Mouse (Mus musculus) lung, adult 2 months (tissue): Measurements from ENCODE around the gene Gpr34. TPM values are rescaled to one million over a fixed set of nuclear protein-coding genes. Genes with fewer than 3 reads are reported as not detected.

Experiments
- DNase-seq: peaks from one replicate; pipeline ENCODE4 v3.0.0; 2022
- H3K4me1 ChIP-seq: fragments of 200-500 bp; 2 replicates; pipeline ENCODE4 v1.6.1; 2011; ENCODE audit warnings: low read length; ENCODE audit not compliant: control insufficient read depth, insufficient read depth
- H3K4me3 ChIP-seq: fragments of 200-500 bp; replicated peaks from 2 replicates; pipeline ENCODE3; 2011; ENCODE audit warnings: low read depth, mild to moderate bottlenecking, control low read depth, low read length; ENCODE audit errors: extremely low read depth
- CTCF ChIP-seq: fragments of 200-500 bp; IDR thresholded peaks from 2 replicates; pipeline ENCODE4 v1.5.1; 2011; ENCODE audit warnings: mild to moderate bottlenecking, low read length, control low read depth; ENCODE audit not compliant: insufficient read depth
- POLR2A ChIP-seq: fragments of 200-500 bp; IDR thresholded peaks from 2 replicates; pipeline ENCODE4 v1.6.1; 2011; ENCODE audit warnings: low read depth, mild to moderate bottlenecking, control low read depth, low read length, borderline replicate concordance; ENCODE audit errors: extremely low read depth
- WGBS: fragments of 180-500 bp; shearing (Covaris S2); methylation state at CpG from one replicate; pipeline ENCODE4 v1.1.7; 2018; 5-methylcytosine and 5-hydroxymethylcytosine counted together
- polyA plus RNA-seq: library from polyadenylated mRNA; depleted of rRNA; stranded (reverse); fragments of >200 nt; gene quantifications from 2 replicates; pipeline ENCODE4 v1.2.3, GENCODE M21; 2012; rRNA removed

The Gpr34 gene
- polyA plus RNA-seq, 1 experiment, result 0.47 TPM

DNA sequence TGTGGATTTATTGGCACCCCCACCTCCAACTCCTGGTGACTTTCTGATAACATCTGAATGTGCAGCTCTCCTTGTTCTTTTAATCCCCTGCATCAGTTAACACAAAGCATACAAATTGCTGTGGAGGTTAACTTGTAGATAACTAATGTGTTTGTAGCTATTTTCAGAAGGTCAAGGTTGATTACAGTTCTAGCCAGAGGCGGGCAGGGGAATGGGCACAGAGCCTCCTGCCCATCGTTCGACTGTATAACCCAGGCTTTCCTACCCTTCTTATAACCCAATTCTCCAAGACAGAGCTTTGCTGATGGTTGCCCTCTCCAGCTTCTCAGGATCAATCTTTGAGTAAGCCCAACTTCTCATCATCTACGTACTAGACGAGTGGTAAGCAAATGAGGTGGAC, 29.2 kb downstream of the Gpr34 start, which contains the start of gene Gpr82:
Gene Gpr82, plus strand, starts transcription at position 301 of the 400 bp plus-strand sequence.
- WGBS, result 92% methylated on average over 5 of the region's 5 CpGs
- no peak for TF ChIP-seq CTCF
- no peak for TF ChIP-seq POLR2A
- no peaks in the 10 kb centered on the region; the same call in 1 of the 2 replicates for H3K4me1 ChIP-seq

DNA sequence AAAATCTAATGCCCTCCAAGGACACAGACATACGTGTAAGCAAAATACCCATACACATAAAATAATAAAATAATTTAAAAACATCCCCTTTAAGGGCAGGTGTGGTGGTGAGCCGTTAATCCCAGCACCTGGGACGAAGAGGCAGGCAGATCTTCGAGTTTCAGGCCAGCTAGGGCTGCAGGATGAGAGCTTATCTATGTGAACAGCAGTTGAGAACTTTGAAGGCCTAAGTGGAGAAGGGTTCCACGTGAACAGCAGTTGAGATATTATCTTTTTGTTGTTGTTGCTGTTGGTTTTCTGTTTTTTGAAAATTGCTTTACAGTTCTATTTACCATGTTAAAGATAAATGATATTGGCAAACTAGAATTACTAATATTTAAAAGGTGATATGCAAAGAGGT, 37.0 kb downstream of the Gpr34 start:
- WGBS, result 61% methylated on average over 5 of the region's 5 CpGs
- DNase-seq, result no peak
- H3K4me3 ChIP-seq, result no peak overlapping the region
- TF ChIP-seq POLR2A, result no peak
- no peak for TF ChIP-seq CTCF
- no peaks in the 10 kb centered on the region for H3K4me1 ChIP-seq

More for the DNA sequence above, 29.2 kb downstream of the Gpr34 start, which contains the start of gene Gpr82:
- no peak for DNase-seq
- no peak within 1 kb of the TSS for H3K4me3 ChIP-seq

DNA sequence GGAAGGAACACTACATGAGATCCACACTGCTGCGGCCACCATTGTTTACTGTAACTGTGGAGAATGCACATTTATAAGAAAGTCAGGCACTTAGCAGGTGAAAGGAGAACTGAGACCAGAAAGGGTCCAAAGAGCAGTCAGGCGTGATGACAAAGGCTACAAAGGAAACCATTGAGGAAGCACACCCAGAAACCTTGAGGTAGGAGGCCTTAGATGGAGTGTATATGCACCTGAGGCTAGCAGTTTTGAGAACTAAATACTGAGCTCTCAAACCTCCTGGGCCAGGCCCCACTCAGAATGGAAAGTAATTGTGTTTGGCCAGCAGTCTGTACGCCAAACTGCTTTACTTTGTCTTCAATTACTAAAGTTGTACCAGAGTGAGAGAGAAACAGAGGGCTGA, 38.5 kb downstream of the Gpr34 start:
- 69% methylated on average over 3 of the region's 3 CpGs for WGBS
- no peak for DNase-seq
- Histone ChIP-seq H3K4me1 (no peaks in the 10 kb centered on the region), H3K4me3 (no peak overlapping the region)
- TF ChIP-seq POLR2A (no peak), CTCF (no peak)

DNA sequence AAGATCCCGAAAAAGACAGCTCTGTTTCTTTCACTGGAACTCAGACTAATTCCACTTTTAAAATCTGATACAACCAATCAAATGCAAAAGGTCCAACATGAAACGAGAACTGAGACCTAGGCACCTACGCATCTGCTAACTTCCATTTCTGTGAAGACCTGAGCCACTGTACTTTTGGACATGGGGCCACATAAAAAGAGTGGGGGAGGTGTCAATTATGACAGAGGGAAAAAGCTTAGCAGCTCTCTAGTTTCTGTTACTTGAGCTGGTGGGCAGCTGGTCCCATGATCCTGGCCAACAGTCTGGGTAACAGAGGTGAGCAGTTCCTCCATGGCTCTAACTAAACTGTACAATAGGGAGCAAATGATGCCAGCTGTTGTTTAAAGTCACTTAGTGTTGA, 41.1 kb downstream of the Gpr34 start:
- Histone ChIP-seq H3K4me3 (no peak overlapping the region), H3K4me1 (no peaks in the 10 kb centered on the region)
- DNase-seq, result no peak
- TF ChIP-seq CTCF (no peak), POLR2A (no peak)
- WGBS, result 77% methylated on average over 3 of the region's 3 CpGs

DNA sequence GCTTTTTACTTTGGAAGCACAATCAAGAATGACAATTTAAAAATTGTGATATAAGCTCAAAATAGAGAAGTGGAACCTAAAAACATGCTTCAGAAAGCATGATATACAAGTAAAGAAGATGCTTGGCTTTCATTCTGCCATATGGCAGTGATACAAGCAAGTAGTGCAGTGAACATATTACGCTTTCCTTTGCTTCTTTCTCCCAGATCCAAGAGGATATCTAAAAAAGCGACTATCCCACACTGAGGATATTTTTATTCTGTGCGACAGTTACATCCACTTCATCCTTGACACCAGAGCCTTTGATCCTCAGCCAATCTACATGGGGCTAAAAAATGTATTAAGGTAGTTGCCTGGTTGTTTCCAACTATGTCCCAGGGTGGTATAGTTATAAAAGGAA, 49.9 kb downstream of the Gpr34 start:
- WGBS, result 76% methylated on average over 3 of the region's 3 CpGs
- Histone ChIP-seq H3K4me3 (no peak overlapping the region), H3K4me1 (no peaks in the 10 kb centered on the region)
- no peak for DNase-seq
- no peak for TF ChIP-seq CTCF
- TF ChIP-seq POLR2A, result no peak

DNA sequence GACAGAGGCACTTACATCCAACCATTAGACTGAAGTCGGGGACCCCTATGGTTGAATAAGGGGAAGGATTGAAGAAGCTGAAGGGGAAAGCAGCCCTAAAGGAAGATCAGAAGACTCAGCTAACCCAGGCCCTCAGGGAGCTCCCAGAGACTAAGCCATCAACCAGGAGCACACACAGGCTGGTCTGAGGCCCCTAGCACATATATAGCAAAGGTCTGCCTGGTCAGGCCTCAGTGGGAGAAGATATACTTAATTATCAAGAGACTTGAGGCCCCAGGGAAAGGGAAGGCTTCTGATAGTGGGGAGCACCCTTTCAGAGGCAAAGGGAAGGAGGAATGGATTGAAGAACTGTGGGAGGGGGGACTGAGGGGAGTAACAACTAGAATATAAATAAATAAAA, 54.7 kb downstream of the Gpr34 start:
- 82% methylated on average over 1 of the region's 1 CpGs for WGBS
- DNase-seq, result no peak
- Histone ChIP-seq H3K4me3 (no peak overlapping the region), H3K4me1 (no peaks in the 10 kb centered on the region)
- no peak for TF ChIP-seq CTCF
- no peak for TF ChIP-seq POLR2A

DNA sequence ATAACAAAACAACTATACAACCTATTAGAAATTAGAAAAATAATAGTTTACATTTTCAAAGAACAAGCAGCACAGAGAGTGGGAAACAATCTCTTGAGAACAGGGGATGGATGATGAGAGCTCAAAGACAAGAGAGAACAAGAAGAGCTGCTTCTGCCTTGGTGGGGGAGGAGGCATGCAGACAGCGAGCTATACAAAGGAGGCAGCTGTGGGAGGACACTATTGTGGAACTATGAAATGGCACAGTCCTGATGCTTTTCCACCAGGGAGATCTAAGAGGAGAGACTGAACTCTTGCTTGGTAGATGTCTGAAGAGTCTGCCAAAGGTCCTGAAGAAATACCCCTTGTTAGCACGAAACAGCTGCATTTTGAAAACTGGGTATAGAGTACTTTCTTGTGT, 56.5 kb downstream of the Gpr34 start:
- Histone ChIP-seq H3K4me1 (no peaks in the 10 kb centered on the region), H3K4me3 (no peak overlapping the region)
- TF ChIP-seq CTCF (no peak), POLR2A (no peak)
- WGBS, result 61% methylated on average over 2 of the region's 2 CpGs
- no peak for DNase-seq

Other genes starting within 250 kb of the Gpr34 start
- gene Nyx, start 166.0 kb upstream of the Gpr34 start, polyA plus RNA-seq, result 0.72 and 0.92 TPM in 2 replicates
- 0.08 TPM in 1 of 2 replicates, not detected in the other for gene Gpr82, start 29.3 kb downstream of the Gpr34 start, polyA plus RNA-seq
- gene Cask, start 219.3 kb downstream of the Gpr34 start, polyA plus RNA-seq, result 4.0 and 6.7 TPM in 2 replicates